Mouse (Mus musculus): ENCODE measurements around the gene Mtmr10. TPM values are rescaled to one million over a fixed set of nuclear protein-coding genes. Genes with fewer than 3 reads are reported as not detected.

Gene Mtmr10
- polyA plus RNA-seq, 1 experiment, result 11.6 TPM

DNA sequence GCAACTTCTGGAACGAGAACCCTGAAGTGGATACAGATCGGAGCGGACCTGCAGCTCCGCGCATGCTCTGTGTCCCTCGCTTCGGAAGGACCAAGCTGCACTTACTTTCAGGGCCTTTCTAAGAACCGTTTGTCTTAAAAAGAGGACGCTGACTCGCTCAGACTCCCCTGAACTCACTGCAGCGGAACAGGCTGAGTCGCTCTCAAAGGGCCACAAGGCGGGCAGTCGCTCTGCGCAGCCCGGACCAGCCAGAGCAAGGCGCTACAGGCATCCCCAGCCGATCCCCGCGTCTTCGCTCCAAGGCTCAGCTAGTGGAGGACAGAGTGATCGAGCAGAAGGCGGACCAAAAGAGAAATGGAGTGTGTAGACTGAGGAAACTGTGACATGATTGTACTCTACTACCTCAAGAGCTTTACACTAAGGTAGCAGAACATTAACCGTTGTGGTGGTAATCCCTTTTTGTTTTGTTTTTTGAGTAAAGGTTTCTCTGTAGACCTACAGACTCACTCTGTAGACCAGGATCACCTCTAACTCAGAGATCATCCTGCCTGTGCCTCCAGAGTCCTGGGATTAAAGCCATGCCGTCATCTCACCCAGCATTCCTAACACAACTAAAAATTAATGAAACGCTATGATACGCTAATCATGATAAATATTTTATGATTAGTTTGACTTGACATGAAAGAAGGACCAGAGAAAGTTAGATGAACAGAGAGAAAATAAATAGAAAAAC, 86.5 kb downstream of the Mtmr10 start, which contains the start of gene Fan1:
TSS of gene Fan1 (minus strand) at position 266 of the 733 bp plus-strand sequence.
- Histone ChIP-seq H3K4me3 (ENCODE audit: insufficient read depth, low read depth, low read length) (peak within 1 kb of the TSS; percentile 85), H3K27ac (replicated peaks; ENCODE audit: low read depth, low read length) (peak within 1 kb of the TSS; percentile 86), H3K4me1 (ENCODE audit: control insufficient read depth, insufficient read depth, insufficient read length, low read length) (peaks cover 5% of the 10 kb centered on the region; the same call in 1 of the 2 replicates)

Other genes with a start within 250 kb of the Mtmr10 start
- not detected in 2 replicates for gene Trpm1, start 133.8 kb upstream of the Mtmr10 start, polyA plus RNA-seq (2012; ENCODE audit: insufficient read depth, insufficient read length, missing spikeins)
- gene Fan1, start 86.4 kb downstream of the Mtmr10 start, polyA plus RNA-seq (2012; ENCODE audit: insufficient read depth, insufficient read length, missing spikeins), result 2.3 and 3.0 TPM in 2 replicates
- gene Mphosph10, start 104.6 kb downstream of the Mtmr10 start, polyA plus RNA-seq (2012; ENCODE audit: insufficient read depth, insufficient read length, missing spikeins), result 16.9 and 19.6 TPM in 2 replicates
- gene Mcee, start 105.0 kb downstream of the Mtmr10 start, polyA plus RNA-seq (2012; ENCODE audit: insufficient read depth, insufficient read length, missing spikeins), result 415 and 427 TPM in 2 replicates
- not detected in 2 replicates for gene Apba2, start 214.1 kb downstream of the Mtmr10 start, polyA plus RNA-seq (2012; ENCODE audit: insufficient read depth, insufficient read length, missing spikeins)